Mouse (Mus musculus): Measurements from ENCODE around the gene Peak1. TPM values are rescaled to one million over a fixed set of nuclear protein-coding genes. Genes with fewer than 3 reads are reported as not detected.

Peak1 gene
- total and polyA plus RNA-seq, 3 experiments: 2.8 to 11.7 TPM; not detected in 1

- Histone ChIP-seq H3K9ac (ENCODE audit: control insufficient read depth, low read depth, low read length, poor library complexity, severe bottlenecking) (peak overlapping the region; percentile 39), H3K79me2 (ENCODE audit: control insufficient read depth, insufficient read depth, low read length, poor library complexity) (peaks cover 27% of the 10 kb centered on the region), H3K36me3 (ENCODE audit: control insufficient read depth in 1 of 2, insufficient read depth in 2 of 2, low read length in 2 of 2) (peaks cover 0 to 33% of the 10 kb centered on the region in 2 experiments; a peak in 2 of 4 replicates), H3K4me1 (ENCODE audit: control insufficient read depth in 1 of 2, insufficient read depth in 2 of 2, low read length in 2 of 2) (peaks cover 6 to 12% of the 10 kb centered on the region in 2 experiments; a peak in 3 of 4 replicates), H3K4me3 (ENCODE audit: control insufficient read depth in 1 of 2, insufficient read depth in 1 of 2, low read depth in 2 of 2, low read length in 2 of 2) (peak overlapping the region; percentile 20 to 66), H3K27ac (ENCODE audit: control insufficient read depth, low read depth, low read length) (peak overlapping the region; percentile 58), H3K27me3 (ENCODE audit: control insufficient read depth in 1 of 2, insufficient read depth in 2 of 2, low read length in 2 of 2) (no peaks in the 10 kb centered on the region), H3K9me3 (replicated peaks; ENCODE audit: insufficient read depth, low read length) (no peaks in the 10 kb centered on the region)
- no peak for TF ChIP-seq RAD21 (IDR thresholded peaks at IDR 0.05; ENCODE audit: low read depth, low read length)
- TF ChIP-seq TCF12 (IDR thresholded peaks at IDR 0.05; ENCODE audit: low read depth, low read length): no peak
- TF ChIP-seq HCFC1 (IDR thresholded peaks at IDR 0.05; ENCODE audit: low read depth, low read length): 0 out of 2 replicates have a peak, but pooled peaks have one; percentile 26
- TF ChIP-seq UBTF (IDR thresholded peaks at IDR 0.05; ENCODE audit: borderline replicate concordance, insufficient read depth, low read depth, low read length): no peak
- TF ChIP-seq ZNF384 (IDR thresholded peaks at IDR 0.05; ENCODE audit: low read depth, low read length): no peak
- peak; percentile 46; the same call in 1 of the 2 replicates for TF ChIP-seq ELF1 (IDR thresholded peaks at IDR 0.05; ENCODE audit: low read depth, low read length)
- no peak for TF ChIP-seq ZMIZ1 (IDR thresholded peaks at IDR 0.05; ENCODE audit: low read depth, low read length)
- peak; percentile 31 to 33; a peak in 2 of 4 replicates for TF ChIP-seq EP300 (IDR thresholded peaks at IDR 0.05; ENCODE audit: low read depth in 1 of 2, low read length in 2 of 2)
- peak; percentile 62 for TF ChIP-seq TBP (IDR thresholded peaks at IDR 0.05; ENCODE audit: low read depth, low read length)
- TF ChIP-seq MXI1 (IDR thresholded peaks at IDR 0.05; ENCODE audit: low read depth, low read length): peak; percentile 63
- no peak for TF ChIP-seq CHD2 (IDR thresholded peaks at IDR 0.05; ENCODE audit: low read length)
- TF ChIP-seq GATA1 (IDR thresholded peaks at IDR 0.05; ENCODE audit: low read depth, low read length): peak; percentile 32; the same call in 1 of the 2 replicates
- peak in 1 of 2 experiments; percentile 33; a peak in 1 of 4 replicates for TF ChIP-seq POLR2A (IDR thresholded peaks at IDR 0.05; ENCODE audit: control insufficient read depth in 1 of 2, insufficient read depth in 1 of 2, low read depth in 1 of 2, low read length in 2 of 2, poor library complexity in 1 of 2)
- no peak for TF ChIP-seq POLR2AphosphoS2 (IDR thresholded peaks at IDR 0.05; ENCODE audit: low read length)
- no peak for TF ChIP-seq MYC (IDR thresholded peaks at IDR 0.05; ENCODE audit: low read depth, low read length)
- no peak for TF ChIP-seq NELFE (IDR thresholded peaks at IDR 0.05; ENCODE audit: low read depth, low read length)
- TF ChIP-seq MAZ (IDR thresholded peaks at IDR 0.05; ENCODE audit: low read depth, low read length): no peak
- peak; percentile 65 for TF ChIP-seq SIN3A (IDR thresholded peaks at IDR 0.05; ENCODE audit: low read length)
- DNase-seq (ENCODE audit: low read depth, low spot score): peak; percentile 76
These were observed 3.2 kb upstream of the Peak1 start for GRCm38 (mm10) chr9:56420892-56421601.

- no peaks in the 10 kb centered on the region for H3K9me3 ChIP-seq (replicated peaks; ENCODE audit: insufficient read depth, low read length)
- DNase-seq (ENCODE audit: low read depth, low spot score): peak; percentile 43
- peaks cover 30% of the 10 kb centered on the region for H3K79me2 ChIP-seq (ENCODE audit: control insufficient read depth, insufficient read depth, low read length, poor library complexity)
- peak overlapping the region; percentile 7 to 66; a peak in 3 of 4 replicates for H3K4me3 ChIP-seq (ENCODE audit: control insufficient read depth in 1 of 2, insufficient read depth in 1 of 2, low read depth in 2 of 2, low read length in 2 of 2)
- peak overlapping the region; percentile 39; the same call in 1 of the 2 replicates for H3K9ac ChIP-seq (ENCODE audit: control insufficient read depth, low read depth, low read length, poor library complexity, severe bottlenecking)
- peaks cover 0 to 41% of the 10 kb centered on the region in 2 experiments; a peak in 2 of 4 replicates for H3K36me3 ChIP-seq (ENCODE audit: control insufficient read depth in 1 of 2, insufficient read depth in 2 of 2, low read length in 2 of 2)
- TF ChIP-seq RAD21 (IDR thresholded peaks at IDR 0.05; ENCODE audit: low read depth, low read length): no peak
- peak; percentile 55; the same call in 1 of the 2 replicates for TF ChIP-seq MYC (IDR thresholded peaks at IDR 0.05; ENCODE audit: low read depth, low read length)
- TF ChIP-seq TBP (IDR thresholded peaks at IDR 0.05; ENCODE audit: low read depth, low read length): 0 out of 2 replicates have a peak, but pooled peaks have one; percentile 3
- TF ChIP-seq MYB (IDR thresholded peaks at IDR 0.05; ENCODE audit: low read depth, low read length): no peak
- 0 out of 2 replicates have a peak, but pooled peaks have one; percentile 14 for TF ChIP-seq MXI1 (IDR thresholded peaks at IDR 0.05; ENCODE audit: low read depth, low read length)
- no peaks in the 10 kb centered on the region for H3K27me3 ChIP-seq (ENCODE audit: control insufficient read depth in 1 of 2, insufficient read depth in 2 of 2, low read length in 2 of 2)
- peak overlapping the region; percentile 16 for H3K27ac ChIP-seq (ENCODE audit: control insufficient read depth, low read depth, low read length)
- H3K4me1 ChIP-seq (ENCODE audit: control insufficient read depth in 1 of 2, insufficient read depth in 2 of 2, low read length in 2 of 2): peaks cover 11 to 15% of the 10 kb centered on the region in 2 experiments
These were observed 2.4 kb upstream of the Peak1 start for GRCm38 (mm10) chr9:56420236-56420635.

All from MEL (cell line).